Mouse (Mus musculus) gastrocnemius, postnatal 10 days (tissue): ENCODE measurements around the gene Cacna1d. TPM values are rescaled to one million over a fixed set of nuclear protein-coding genes. Genes with fewer than 3 reads are reported as not detected.

ENCODE experiments used
- DNase-seq: peaks from one replicate; pipeline ENCODE4 v3.0.0; 2021; ENCODE audit warnings: mixed read lengths
- total RNA-seq, 2 experiments: library from RNA; stranded (reverse); gene quantifications; 2 replicates each; pipeline ENCODE4 v1.2.3; 2021

Cacna1d gene
- total RNA-seq, 2 experiments from 2014 or later, result 1.2 to 1.4 TPM

GRCm38 (mm10) chr14:30458820-30459219 is 32.4 kb downstream of the Cacna1d start:
- no peak for DNase-seq

GRCm38 (mm10) chr14:30457897-30458296 is 33.4 kb downstream of the Cacna1d start:
- DNase-seq, result no peak

- DNase-seq, result no peak
These were observed 33.8 kb downstream of the Cacna1d start for GRCm38 (mm10) chr14:30457436-30457835.

GRCm38 (mm10) chr14:30455801-30456595 is 35.3 kb downstream of the Cacna1d start:
- no peak for DNase-seq

GRCm38 (mm10) chr14:30439915-30440314 is 51.3 kb downstream of the Cacna1d start:
- DNase-seq, result no peak

GRCm38 (mm10) chr14:30435316-30435715 is 55.9 kb downstream of the Cacna1d start:
- no peak for DNase-seq

GRCm38 (mm10) chr14:30430446-30430845 is 60.8 kb downstream of the Cacna1d start:
- DNase-seq, result no peak

- no peak for DNase-seq
These were observed 61.2 kb downstream of the Cacna1d start for GRCm38 (mm10) chr14:30430026-30430425.

GRCm38 (mm10) chr14:30429606-30430005 is 61.6 kb downstream of the Cacna1d start:
- no peak for DNase-seq

GRCm38 (mm10) chr14:30428757-30429156 is 62.5 kb downstream of the Cacna1d start:
- DNase-seq, result no peak

GRCm38 (mm10) chr14:30425876-30426275 is 65.4 kb downstream of the Cacna1d start:
- DNase-seq, result no peak

- DNase-seq, result no peak
These were observed 66.1 kb downstream of the Cacna1d start for GRCm38 (mm10) chr14:30425175-30425574.

- DNase-seq, result no peak
These were observed 66.6 kb downstream of the Cacna1d start for GRCm38 (mm10) chr14:30424638-30425037.

- no peak for DNase-seq
These were observed 68.7 kb downstream of the Cacna1d start for GRCm38 (mm10) chr14:30422376-30423140.

GRCm38 (mm10) chr14:30419458-30419857 is 71.8 kb downstream of the Cacna1d start:
- DNase-seq, result no peak

- no peak for DNase-seq
These were observed 72.2 kb downstream of the Cacna1d start for GRCm38 (mm10) chr14:30419046-30419445.

- no peak for DNase-seq
These were observed 75.4 kb downstream of the Cacna1d start for GRCm38 (mm10) chr14:30415830-30416229.

- DNase-seq, result no peak
These were observed 77.1 kb downstream of the Cacna1d start for GRCm38 (mm10) chr14:30414131-30414530.

- no peak for DNase-seq
These were observed 81.9 kb downstream of the Cacna1d start for GRCm38 (mm10) chr14:30409331-30409730.

GRCm38 (mm10) chr14:30405456-30406225 is 85.6 kb downstream of the Cacna1d start:
- no peak for DNase-seq

GRCm38 (mm10) chr14:30378306-30378705 is 112.9 kb downstream of the Cacna1d start:
- no peak for DNase-seq

GRCm38 (mm10) chr14:30372878-30373277 is 118.4 kb downstream of the Cacna1d start:
- DNase-seq, result no peak

GRCm38 (mm10) chr14:30371070-30371469 is 120.2 kb downstream of the Cacna1d start:
- DNase-seq, result no peak
